In genomic region chr1:69637907-69638306, GRCm38 (mm10) we compare ENCODE assay signal across 15 mouse cellular contexts. TPM values are rescaled to one million over a fixed set of nuclear protein-coding genes. Genes with fewer than 3 reads are reported as not detected.
DNase-seq lines count a peak whose midpoint lies in the region; ATAC-seq and TF ChIP-seq lines count a peak whose summit lies in the region.
"Had no signal": no experiment of that assay in that cellular context is flagged by ENCODE, and none has a peak within 500 bp of the region (broad histone marks: within the 10 kb centered on the region; RNA-seq: fewer than 3 reads in every experiment).

No protein-coding gene starts in this region.

- TF ChIP-seq POLR2A in thymus, adult 2 months (IDR thresholded peaks at IDR 0.05; ENCODE audit: control insufficient read depth, extremely low read depth, insufficient read depth, low read length, poor library complexity): no peak

- no peak for TF ChIP-seq CTCF in kidney, postnatal 0 days (IDR thresholded peaks at IDR 0.05; ENCODE audit: low read depth)
- no peak for TF ChIP-seq CTCF in stomach, postnatal 0 days (IDR thresholded peaks at IDR 0.05; ENCODE audit: low read depth)
- TF ChIP-seq CTCF in thymus, adult 2 months (IDR thresholded peaks at IDR 0.05; ENCODE audit: borderline replicate concordance, control insufficient read depth, extremely low read depth, insufficient read depth, low read length, poor library complexity): no peak

- H3K27me3 ChIP-seq in kidney, postnatal 0 days (ENCODE audit: insufficient read depth, low read length): no peaks in the 10 kb centered on the region
- H3K27me3 ChIP-seq in stomach, postnatal 0 days (ENCODE audit: control insufficient read depth, insufficient read depth, low read length): no peaks in the 10 kb centered on the region
- no peaks in the 10 kb centered on the region for H3K27me3 ChIP-seq in thymus, adult 2 months (ENCODE audit: control insufficient read depth, insufficient read depth, low read length)
- H3K27me3 ChIP-seq: heart, embryonic 12.5 days; hindbrain, embryonic 15.5 days; limb, embryonic 15.5 days; neural tube, embryonic 15.5 days had no signal

- DNase-seq in kidney, postnatal 0 days (ENCODE audit: low spot score): peak; percentile 27
- DNase-seq in kidney, postnatal 10 days: no peak
- peak; percentile 30 for DNase-seq in urinary bladder, postnatal 25 days (ENCODE audit: low spot score)
- no peak for DNase-seq in urinary bladder, postnatal 36 days (ENCODE audit: low spot score in 2 of 2)
- peak; percentile 23 for DNase-seq in forelimb bud, embryonic 11.5 days (ENCODE audit: low read depth, low spot score)
- DNase-seq in stomach, postnatal 0 days (ENCODE audit: low spot score): no peak
- DNase-seq in thymus, adult 2 months: no peak
- DNase-seq: adrenal gland, postnatal 25 days; right cerebral cortex, postnatal 25 days; thymus, postnatal 25 days had no signal

- H3K4me3 ChIP-seq in kidney, postnatal 0 days (replicated peaks; ENCODE audit: low read depth, low read length): no peak overlapping the region
- peak overlapping the region; percentile 15; the same call in 1 of the 2 replicates for H3K4me3 ChIP-seq in stomach, postnatal 0 days (ENCODE audit: low read depth, low read length)
- H3K4me3 ChIP-seq in thymus, adult 2 months (ENCODE audit: control insufficient read depth, insufficient read depth, low read length): no peak overlapping the region
- H3K4me3 ChIP-seq: heart, embryonic 12.5 days; hindbrain, embryonic 15.5 days; limb, embryonic 15.5 days; neural tube, embryonic 15.5 days had no signal

- H3K4me1 ChIP-seq in kidney, postnatal 0 days (replicated peaks; ENCODE audit: insufficient read depth, low read length): 0 out of 2 replicates have a peak, but pooled peaks cover 3% of the 10 kb centered on the region
- no peaks in the 10 kb centered on the region for H3K4me1 ChIP-seq in stomach, postnatal 0 days (replicated peaks; ENCODE audit: control insufficient read depth, insufficient read depth)
- peaks cover 4% of the 10 kb centered on the region; the same call in 1 of the 2 replicates for H3K4me1 ChIP-seq in thymus, adult 2 months (replicated peaks; ENCODE audit: control insufficient read depth, insufficient read depth, low read length)
- H3K4me1 ChIP-seq: hindbrain, embryonic 15.5 days; limb, embryonic 15.5 days; neural tube, embryonic 15.5 days had no signal

- no peak overlapping the region for H3K27ac ChIP-seq in kidney, postnatal 0 days
- no peak overlapping the region; the same call in 1 of the 2 replicates for H3K27ac ChIP-seq in stomach, postnatal 0 days (replicated peaks)
- H3K27ac ChIP-seq in thymus, adult 2 months (ENCODE audit: control insufficient read depth, insufficient read depth, low read length): no peak overlapping the region
- H3K27ac ChIP-seq: hindbrain, embryonic 15.5 days; limb, embryonic 15.5 days; neural tube, embryonic 15.5 days had no signal

- TF ChIP-seq EP300 in stomach, postnatal 0 days (optimal IDR thresholded peaks at IDR 0.05): no peak

- no peak overlapping the region for H3K9ac ChIP-seq in kidney, postnatal 0 days (ENCODE audit: low read depth, low read length)
- H3K9ac ChIP-seq in stomach, postnatal 0 days (ENCODE audit: low read length): no peak overlapping the region
- H3K9ac ChIP-seq: heart, embryonic 12.5 days; hindbrain, embryonic 15.5 days; limb, embryonic 15.5 days; neural tube, embryonic 15.5 days had no signal

- no peak for ATAC-seq in kidney, postnatal 0 days (replicated peaks; ENCODE audit: low FRiP score, low read depth)
- no peak for ATAC-seq in stomach, postnatal 0 days (ENCODE audit: low FRiP score, low TSS enrichment)
- no peak for ATAC-seq in frontal cortex, adult (ENCODE audit: low TSS enrichment)

- H3K4me2 ChIP-seq in kidney, postnatal 0 days (ENCODE audit: low read length): peak overlapping the region; percentile 25; the same call in 1 of the 2 replicates
- peak overlapping the region; percentile 27 for H3K4me2 ChIP-seq in stomach, postnatal 0 days (replicated peaks; ENCODE audit: low read depth)
- H3K4me2 ChIP-seq: heart, embryonic 12.5 days; hindbrain, embryonic 15.5 days; limb, embryonic 15.5 days; neural tube, embryonic 15.5 days had no signal

- 54% methylated on average over 3 of the region's 3 CpGs for WGBS in kidney, postnatal 0 days
- WGBS in stomach, postnatal 0 days: 52% methylated on average over 3 of the region's 3 CpGs
- WGBS in thymus, adult 2 months: 7% methylated on average over 3 of the region's 3 CpGs

- no peaks in the 10 kb centered on the region for H3K9me3 ChIP-seq in kidney, postnatal 0 days (replicated peaks; ENCODE audit: low read length)
- H3K9me3 ChIP-seq in stomach, postnatal 0 days (ENCODE audit: control insufficient read depth, low read length): no peaks in the 10 kb centered on the region
- H3K9me3 ChIP-seq: heart, embryonic 12.5 days; hindbrain, embryonic 15.5 days; limb, embryonic 15.5 days; neural tube, embryonic 15.5 days had no signal

- no peaks in the 10 kb centered on the region for H3K36me3 ChIP-seq in kidney, postnatal 0 days (ENCODE audit: insufficient read depth, low read length)
- no peaks in the 10 kb centered on the region for H3K36me3 ChIP-seq in stomach, postnatal 0 days (ENCODE audit: control insufficient read depth, insufficient read depth, low read length)
- H3K36me3 ChIP-seq in thymus, adult 2 months (ENCODE audit: control insufficient read depth, insufficient read depth, low read length): no peaks in the 10 kb centered on the region
- H3K36me3 ChIP-seq: heart, embryonic 12.5 days; hindbrain, embryonic 15.5 days; limb, embryonic 15.5 days; neural tube, embryonic 15.5 days had no signal

RNA-seq across cellular contexts. Expression of gene Ikzf2, which starts 49.1 kb away (rescaled TPM):
- polyA plus RNA-seq in kidney, postnatal 0 days (2015; fragmentation: Nextera tagmentation; extraction: Ambion mirVana): 1.7 and 2.7 TPM in 2 replicates
- 2.4 and 2.5 TPM in 2 replicates for polyA plus RNA-seq in stomach, postnatal 0 days (2015; fragmentation: Nextera tagmentation; extraction: Ambion mirVana)
- polyA plus RNA-seq in thymus, adult 2 months (2012; rRNA removed): 13.6 and 17.8 TPM in 2 replicates

Comparison
In these comparisons a context has a peak if more than half of its experiments do, and no peak if none do; other contexts are left out.
1. DNase-seq: peak in kidney, postnatal 0 days (single experiment), urinary bladder, postnatal 25 days (single experiment) and forelimb bud, embryonic 11.5 days (single experiment); none in kidney, postnatal 10 days (single experiment), urinary bladder, postnatal 36 days (0 of 2), stomach, postnatal 0 days (single experiment) and thymus, adult 2 months (single experiment).